Mouse (Mus musculus): ENCODE data around the gene Tagap. TPM values are rescaled to one million over a fixed set of nuclear protein-coding genes. Genes with fewer than 3 reads are reported as not detected.
"Not testable (repeated sequence)": the region's sequence is repeated elsewhere in the genome, so short reads cannot be mapped to it uniquely, and the experiment has no call there.

The Tagap gene
- total RNA-seq, 4 experiments from 2014 or later = 5.9 to 6.8 (median 6.6) TPM

DNA sequence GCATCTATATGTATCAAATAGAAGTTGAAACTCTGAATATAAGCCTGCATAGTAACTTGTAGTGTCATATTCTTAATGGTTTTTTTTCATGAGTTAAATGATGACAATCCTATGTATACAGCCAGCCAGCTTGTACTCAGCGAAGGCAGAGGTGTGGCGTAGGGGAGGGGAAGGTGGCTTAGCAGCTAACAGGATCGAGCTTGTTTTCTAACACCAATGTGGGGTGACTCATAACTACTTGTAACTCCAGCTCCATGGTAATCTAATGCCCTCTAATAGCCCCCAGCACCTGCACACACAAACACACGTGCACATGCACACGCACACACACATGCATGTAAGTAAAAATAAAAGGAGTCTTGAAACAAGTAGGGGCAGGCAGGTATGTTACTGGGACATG lies 42.7 kb downstream of the Tagap start:
- not testable (repeated sequence) for DNase-seq (ENCODE audit: low spot score in 2 of 2)

DNA sequence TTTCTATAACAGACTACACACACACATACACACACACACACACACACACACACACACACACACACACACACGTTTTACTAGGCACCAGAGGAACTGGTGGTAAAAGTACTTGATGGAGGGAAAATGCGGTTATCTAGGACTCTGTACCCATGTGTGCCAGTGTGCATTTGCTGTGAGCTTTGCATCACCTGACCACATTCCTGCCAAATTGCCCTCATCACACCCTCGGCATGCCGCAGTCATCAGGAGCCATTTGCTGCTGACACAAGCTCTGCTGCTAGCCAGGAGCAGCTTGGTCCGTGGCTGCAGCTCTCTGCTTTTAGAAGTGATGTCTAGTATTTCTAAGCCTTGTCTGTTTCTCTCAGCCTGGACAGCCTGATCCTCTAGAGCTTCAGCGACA lies 44.0 kb downstream of the Tagap start:
- not testable (repeated sequence) for DNase-seq (ENCODE audit: low spot score in 2 of 2)

DNA sequence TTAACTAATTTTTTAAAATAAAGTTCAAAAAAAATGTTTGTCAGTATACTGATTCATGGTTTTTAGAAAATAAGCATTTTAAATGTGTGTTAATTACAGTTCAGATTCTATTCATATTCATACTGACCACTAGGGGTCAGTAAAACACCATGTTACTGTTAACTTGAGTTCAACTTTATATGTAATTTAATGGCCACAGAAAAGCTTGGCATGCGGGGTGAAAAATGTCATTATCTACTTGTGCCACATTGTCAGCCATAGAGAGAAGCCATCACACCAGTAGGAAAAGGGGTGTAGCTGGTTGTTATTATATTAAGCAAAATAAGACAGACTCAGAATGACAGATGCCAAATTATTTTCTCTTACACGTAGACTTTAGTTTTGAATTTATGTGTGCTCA lies 57.7 kb downstream of the Tagap start:
- DNase-seq (ENCODE audit: low spot score in 2 of 2) = not testable (repeated sequence)

Other genes with a start within 250 kb of the Tagap start
- gene Fndc1, start 98.7 kb upstream of the Tagap start, total RNA-seq (2022) = 1 to 10 TPM; 3.9 to 6.2 (median 4.9) TPM
- 10 to 100 TPM; 27.8 to 50.4 (median 34.7) TPM for gene Rsph3a, start 19.6 kb downstream of the Tagap start, total RNA-seq (2022)
- gene Gm49673, start 221.8 kb downstream of the Tagap start, total RNA-seq (2022) = 1 to 10 TPM in 1 of 4 experiments, under 1 TPM in 1, not detected in 2; 0.28 to 1.0 TPM
- gene Rnaset2a, start 222.1 kb downstream of the Tagap start, total RNA-seq (2022) = 1 to 10 TPM; 4.0 to 9.4 (median 7.5) TPM
- 10 to 100 TPM; 15.9 to 21.0 (median 19.5) TPM for gene Fgfr1op, start 239.5 kb downstream of the Tagap start, total RNA-seq (2022)